Mouse (Mus musculus) thymus, postnatal 25 days (tissue): Measurements from ENCODE around the gene Kmt5a.
A peak's percentile ranks its signal among the peaks of the same experiment; 100 is the strongest.

Experiments
- DNase-seq: peaks from one replicate; pipeline ENCODE4 v3.0.0; 2022

The Kmt5a gene

GRCm38 (mm10) chr5:124439447-124440093, at the start of gene Kmt5a:
TSS of gene Kmt5a (plus strand) at chr5:124439930.
- DNase-seq: peak; percentile 95

- DNase-seq: no peak
These were observed 47.3 kb upstream of the Kmt5a start for GRCm38 (mm10) chr5:124392412-124392811.

- DNase-seq: no peak
These were observed 46.0 kb upstream of the Kmt5a start for GRCm38 (mm10) chr5:124393726-124394125.

GRCm38 (mm10) chr5:124410808-124411207, 28.9 kb upstream of the Kmt5a start:
- no peak for DNase-seq

- DNase-seq: no peak
These were observed 27.6 kb upstream of the Kmt5a start for GRCm38 (mm10) chr5:124412163-124412562.

- DNase-seq: no peak
These were observed 20.8 kb upstream of the Kmt5a start for GRCm38 (mm10) chr5:124418903-124419302.

- DNase-seq: no peak
These were observed 17.9 kb upstream of the Kmt5a start for GRCm38 (mm10) chr5:124421786-124422185.

- DNase-seq: no peak
These were observed 15.5 kb upstream of the Kmt5a start for GRCm38 (mm10) chr5:124424200-124424722.

GRCm38 (mm10) chr5:124424723-124425411, 14.9 kb upstream of the Kmt5a start:
- peak; percentile 20 for DNase-seq

- peak; percentile 92 for DNase-seq
These were observed 14.1 kb upstream of the Kmt5a start, which contains the start of gene Sbno1 for GRCm38 (mm10) chr5:124425412-124426259. TSS of gene Sbno1 (minus strand) at chr5:124426001.

- no peak for DNase-seq
These were observed 13.2 kb upstream of the Kmt5a start for GRCm38 (mm10) chr5:124426475-124427071.

GRCm38 (mm10) chr5:124432398-124433012, 7.2 kb upstream of the Kmt5a start:
- peak; percentile 77 for DNase-seq

- no peak for DNase-seq
These were observed 6.7 kb upstream of the Kmt5a start for GRCm38 (mm10) chr5:124433048-124433447.

- peak; percentile 60 for DNase-seq
These were observed 1.5 kb upstream of the Kmt5a start for GRCm38 (mm10) chr5:124438229-124438628.

- DNase-seq: no peak
These were observed 984 bp upstream of the Kmt5a start for GRCm38 (mm10) chr5:124438746-124439145.

- peak; percentile 73 for DNase-seq
These were observed 468 bp downstream of the Kmt5a start for GRCm38 (mm10) chr5:124440094-124440701.

- DNase-seq: no peak
These were observed 2.9 kb downstream of the Kmt5a start for GRCm38 (mm10) chr5:124442628-124443027.

- no peak for DNase-seq
These were observed 4.5 kb downstream of the Kmt5a start for GRCm38 (mm10) chr5:124444208-124444607.

GRCm38 (mm10) chr5:124444661-124445561, 5.2 kb downstream of the Kmt5a start:
- peak; percentile 80 for DNase-seq

- peak; percentile 68 for DNase-seq
These were observed 6.0 kb downstream of the Kmt5a start for GRCm38 (mm10) chr5:124445621-124446293.
